Mouse (Mus musculus): ENCODE measurements around the gene Slc35a5.

The Slc35a5 gene

DNA sequence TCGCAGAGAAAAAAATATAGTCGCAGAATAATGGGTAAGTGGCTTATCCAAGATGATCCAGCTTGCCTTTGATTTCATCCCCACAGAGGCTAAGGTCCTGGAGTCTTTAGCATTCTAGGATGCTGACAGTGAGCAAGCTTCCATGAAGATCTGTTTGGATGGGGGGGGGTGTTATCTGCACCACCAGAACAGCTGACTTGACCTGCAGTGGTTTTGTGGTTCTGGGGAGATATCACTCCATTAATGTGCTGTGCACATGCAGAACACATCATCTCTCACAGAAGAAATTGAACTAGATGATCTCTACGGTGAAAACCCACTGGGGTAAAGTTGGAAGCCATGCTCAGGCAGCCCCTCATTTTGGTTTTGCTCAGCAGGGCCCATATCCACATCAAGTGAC is 41.3 kb downstream of the Slc35a5 start:
- DNase-seq (ENCODE audit: low read depth, low spot score): no peak

GRCm38 (mm10) chr16:45110498-45110897 is 48.0 kb downstream of the Slc35a5 start:
- DNase-seq (ENCODE audit: low read depth, low spot score): no peak

DNA sequence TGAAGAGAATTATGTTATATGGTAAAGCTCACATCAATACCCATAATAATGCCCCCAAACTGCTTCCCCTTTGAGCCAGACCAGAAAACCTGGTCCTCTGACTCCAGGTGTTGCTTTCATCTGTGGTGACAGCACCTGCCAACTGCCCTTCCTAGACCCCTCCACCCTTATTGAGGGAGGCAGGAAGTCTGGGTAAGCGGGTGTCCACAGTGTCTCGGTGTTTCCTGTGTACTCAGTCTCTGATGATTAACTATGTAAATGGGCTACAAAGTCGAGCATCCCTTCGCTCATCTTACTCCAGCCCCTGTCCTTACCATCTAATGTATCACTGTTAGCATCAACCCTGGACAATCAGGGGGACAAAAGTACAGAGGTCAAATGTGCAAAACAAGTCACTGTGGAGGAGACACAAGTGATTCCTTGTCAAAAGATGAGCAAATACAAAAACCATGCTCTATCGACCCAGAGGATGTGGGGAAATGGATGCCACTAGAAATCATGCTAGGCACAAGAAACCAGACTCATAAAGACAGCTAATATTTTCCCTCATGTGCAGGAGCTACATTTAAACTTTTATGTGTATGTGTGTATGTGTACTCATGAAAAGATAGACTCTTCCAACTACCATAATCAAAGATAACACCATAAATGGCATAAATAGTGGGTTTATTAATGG is 50.2 kb downstream of the Slc35a5 start:
- no peak for DNase-seq (ENCODE audit: low read depth, low spot score)

DNA sequence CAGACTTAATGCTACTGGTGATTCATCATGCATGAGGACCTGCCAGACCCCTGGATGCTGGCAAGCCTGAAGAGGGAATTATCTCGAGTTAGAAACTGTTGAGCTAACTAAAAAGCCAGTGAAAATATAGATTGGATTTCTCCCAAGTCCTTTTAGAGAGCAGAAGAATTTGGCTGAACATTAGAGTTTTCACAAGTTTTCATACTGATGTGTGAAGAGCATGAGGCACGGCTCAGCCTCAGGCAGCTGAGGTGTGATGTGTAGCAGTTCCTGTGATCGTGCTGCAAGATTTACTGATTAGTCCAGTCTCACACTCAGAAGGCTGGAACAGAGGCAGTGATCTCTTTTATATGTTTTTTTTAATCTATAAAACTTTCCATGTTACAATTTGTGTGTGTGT is 53.5 kb downstream of the Slc35a5 start:
- no peak for DNase-seq (ENCODE audit: low read depth, low spot score)

DNA sequence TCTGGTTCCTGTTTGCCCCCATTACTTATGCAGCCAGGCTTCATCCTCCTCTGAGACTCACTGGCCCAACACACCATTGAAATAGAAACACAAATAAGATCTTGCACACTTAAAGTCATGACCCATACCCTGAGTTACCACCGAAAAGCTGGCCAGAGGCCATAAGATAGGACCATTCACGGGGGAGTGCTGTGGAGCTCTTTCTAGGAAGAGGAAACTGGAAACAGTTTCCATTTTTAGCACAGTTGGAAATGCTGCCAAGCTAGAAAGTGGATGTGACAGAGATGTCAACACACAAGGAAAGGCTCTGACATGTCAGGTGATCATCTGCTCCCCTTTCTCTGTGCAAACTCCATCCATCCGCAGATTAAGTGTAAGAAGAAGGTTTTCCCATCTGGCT is 57.6 kb downstream of the Slc35a5 start:
- no peak for DNase-seq (ENCODE audit: low read depth, low spot score)

GRCm38 (mm10) chr16:45098886-45099210 is 59.7 kb downstream of the Slc35a5 start:
- no peak for DNase-seq (ENCODE audit: low read depth, low spot score)

DNA sequence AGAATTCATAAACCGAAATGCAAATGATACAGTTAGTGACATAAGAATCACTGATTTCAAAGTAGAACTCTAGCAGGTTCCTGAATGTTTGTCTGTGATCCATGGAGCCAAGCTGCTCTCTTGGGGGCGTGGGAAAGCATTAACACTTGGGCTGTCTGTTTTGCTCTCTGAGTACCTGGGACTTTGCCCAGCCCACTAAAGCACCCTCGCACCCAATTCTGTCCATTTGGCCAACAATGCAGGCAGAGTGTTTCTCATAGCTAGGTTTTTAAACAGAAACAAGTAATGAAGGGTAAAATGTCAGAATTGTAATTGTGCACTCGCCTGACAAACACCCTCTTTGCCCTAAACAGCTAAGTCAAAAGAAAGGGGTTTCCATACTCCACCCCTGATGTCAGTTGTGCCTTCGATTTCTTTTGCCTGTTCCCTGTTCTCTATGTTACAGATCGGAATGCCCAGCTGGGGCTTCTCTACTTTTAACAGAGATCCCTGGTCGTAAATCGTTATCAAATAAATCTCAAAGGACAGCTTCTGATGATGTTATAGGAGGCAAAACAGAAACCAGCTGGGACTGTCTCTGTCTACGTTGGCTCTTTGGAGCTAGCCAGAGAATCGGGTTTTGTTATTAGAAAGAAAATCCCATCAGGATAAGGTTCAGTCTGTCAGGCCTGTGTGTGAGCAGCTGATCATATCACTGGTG is 60.2 kb downstream of the Slc35a5 start:
- no peak for DNase-seq (ENCODE audit: low read depth, low spot score)

- DNase-seq (ENCODE audit: low read depth, low spot score): no peak
Measured at GRCm38 (mm10) chr16:45097467-45097866, 61.0 kb downstream of the Slc35a5 start.

DNA sequence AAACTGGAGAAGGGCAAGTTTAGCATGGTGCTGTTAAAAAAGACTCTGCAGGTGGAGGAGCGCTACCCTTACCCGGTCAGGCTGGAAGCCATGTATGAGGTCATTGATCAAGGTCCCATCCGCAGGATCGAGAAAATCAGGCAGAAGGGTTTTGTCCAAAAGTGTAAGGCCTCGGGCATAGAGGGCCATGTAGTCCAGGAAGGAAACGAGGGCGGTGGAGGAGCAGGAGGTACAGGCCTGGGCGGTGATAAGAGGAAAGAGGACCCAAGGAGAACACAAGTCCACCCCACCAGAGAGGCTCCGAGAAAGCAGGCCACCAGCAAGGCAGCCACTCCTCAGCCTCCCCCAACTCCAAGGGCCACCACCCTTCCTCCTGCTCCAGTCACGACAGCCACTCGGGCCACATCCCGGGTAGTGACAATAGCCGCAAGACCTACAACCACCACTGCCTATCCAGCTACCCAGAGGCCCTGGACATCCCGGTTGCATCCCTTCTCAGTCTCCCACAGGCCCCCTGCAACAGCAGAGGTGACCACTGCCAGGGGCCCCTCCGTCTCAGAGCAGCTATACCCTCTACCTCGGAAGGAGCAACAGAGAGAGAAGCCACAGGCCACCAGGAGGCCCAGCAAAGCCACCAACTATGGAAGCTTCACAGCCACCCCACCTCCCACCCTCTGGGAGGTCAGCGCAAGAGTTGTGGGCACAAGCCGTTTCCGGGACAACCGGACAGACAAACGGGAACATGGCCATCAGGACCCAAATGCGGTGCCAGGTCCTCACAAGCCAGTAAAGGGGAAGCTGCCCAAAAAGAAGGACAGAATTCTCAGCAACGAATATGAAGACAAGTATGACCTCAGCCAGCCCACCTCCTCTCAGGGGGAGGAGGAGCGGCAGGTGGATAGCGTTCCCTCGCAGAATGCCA is 62.7 kb downstream of the Slc35a5 start:
- no peak for DNase-seq (ENCODE audit: low read depth, low spot score)

DNA sequence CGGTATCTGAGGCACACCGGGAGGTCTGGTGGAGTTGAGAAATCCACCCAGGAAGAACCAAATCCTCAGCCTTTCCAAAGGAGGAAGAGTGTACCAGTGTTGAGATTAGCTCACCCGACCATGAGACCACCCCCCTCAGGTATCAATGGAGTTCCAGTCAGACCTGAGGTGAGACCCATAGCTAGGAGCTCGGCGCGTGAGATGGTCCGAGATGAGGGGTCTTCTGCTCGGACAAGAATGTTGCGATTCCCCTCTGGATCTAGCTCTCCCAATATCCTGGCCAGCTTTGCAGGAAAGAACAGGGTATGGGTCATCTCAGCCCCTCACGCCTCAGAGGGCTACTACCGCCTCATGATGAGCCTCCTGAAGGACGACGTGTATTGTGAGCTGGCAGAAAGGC is 63.5 kb downstream of the Slc35a5 start:
- no peak for DNase-seq (ENCODE audit: low read depth, low spot score)

GRCm38 (mm10) chr16:45094136-45094756 is 64.3 kb downstream of the Slc35a5 start:
- no peak for DNase-seq (ENCODE audit: low read depth, low spot score)

DNA sequence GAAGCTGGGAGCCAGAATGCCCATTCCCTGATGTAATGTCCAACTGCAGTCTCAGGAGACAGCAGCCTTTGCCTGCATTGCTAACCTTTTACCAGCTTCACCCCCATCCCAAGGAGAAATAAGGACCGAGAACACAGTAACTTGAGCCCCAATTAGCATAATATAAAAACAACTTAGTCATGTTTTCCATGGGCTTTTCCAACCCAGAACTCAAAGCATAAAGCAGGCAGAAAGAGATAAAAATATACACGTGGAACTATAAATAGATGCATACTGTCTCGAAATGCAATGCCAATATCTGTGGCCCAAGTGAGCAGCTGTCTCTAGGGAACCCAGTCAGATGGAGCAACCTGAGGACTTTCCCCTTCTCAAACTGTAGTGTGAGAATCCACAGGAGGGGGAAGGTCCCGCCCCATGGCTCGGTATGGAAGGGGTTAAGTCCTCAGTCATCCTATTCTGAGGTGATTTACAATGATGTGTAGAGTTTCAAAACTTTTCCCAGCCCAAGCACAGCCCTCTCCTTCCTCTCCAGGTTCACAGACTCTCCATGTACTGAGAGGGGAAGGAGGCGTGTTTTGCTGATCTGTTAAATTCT is 65.3 kb downstream of the Slc35a5 start, which contains the start of gene Ccdc80:
Gene Ccdc80, plus strand, starts transcription at position 266 of the 595 bp plus-strand sequence.
- DNase-seq (ENCODE audit: low read depth, low spot score): no peak

DNA sequence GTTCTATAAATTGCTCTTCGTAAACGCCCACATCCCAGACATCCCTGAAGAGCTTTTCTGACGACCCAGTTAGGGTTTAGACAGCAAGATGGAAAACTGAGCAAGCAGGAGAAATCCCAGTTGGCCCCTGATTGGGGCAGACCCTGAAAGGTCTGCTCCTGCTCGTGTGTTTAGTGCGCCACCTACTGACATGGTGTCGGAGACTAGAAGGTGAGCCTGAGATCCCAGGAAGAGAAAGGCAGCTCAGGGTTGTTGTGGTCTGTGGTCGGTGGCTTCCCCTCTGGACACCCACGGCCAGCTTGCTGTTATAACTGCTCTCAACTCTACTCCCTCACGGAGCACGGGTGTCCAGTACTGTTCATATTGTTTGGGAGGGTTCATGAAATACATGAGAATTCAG is 68.5 kb downstream of the Slc35a5 start:
- DNase-seq (ENCODE audit: low read depth, low spot score): no peak
